Mouse (Mus musculus) urinary bladder, postnatal 14 days (tissue): ENCODE data around the gene Hoxc4.
A peak's percentile ranks its signal among the peaks of the same experiment; 100 is the strongest.

Experiments used
- DNase-seq: peaks from one replicate; pipeline ENCODE4 v3.0.0; 2021; ENCODE audit warnings: low spot score

The Hoxc4 gene

GRCm38 (mm10) chr15:103011928-103012486 lies 6.7 kb upstream of the Hoxc4 start:
- no peak for DNase-seq

GRCm38 (mm10) chr15:103013238-103013984 lies 5.3 kb upstream of the Hoxc4 start:
- DNase-seq: no peak

GRCm38 (mm10) chr15:103014166-103015008 lies 4.3 kb upstream of the Hoxc4 start:
- DNase-seq: peak; percentile 38

DNA sequence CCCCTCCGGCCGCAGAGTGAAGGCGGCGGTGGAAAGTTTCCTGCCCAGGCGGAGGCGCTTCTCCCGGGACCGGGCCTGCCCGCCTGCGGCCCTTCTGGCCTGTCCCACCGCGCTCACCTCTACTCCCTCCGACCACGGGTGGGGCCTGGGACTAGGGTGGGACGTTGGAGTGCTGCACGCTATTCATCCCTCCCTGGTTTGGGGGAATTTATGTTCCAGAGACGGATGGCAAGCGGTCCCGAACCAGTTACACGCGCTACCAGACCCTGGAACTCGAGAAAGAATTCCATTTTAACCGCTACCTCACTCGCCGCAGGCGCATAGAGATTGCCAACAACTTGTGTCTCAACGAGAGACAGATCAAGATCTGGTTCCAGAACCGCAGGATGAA lies 3.7 kb upstream of the Hoxc4 start:
- DNase-seq: no peak

GRCm38 (mm10) chr15:103015406-103016166 lies 3.1 kb upstream of the Hoxc4 start:
- no peak for DNase-seq

DNA sequence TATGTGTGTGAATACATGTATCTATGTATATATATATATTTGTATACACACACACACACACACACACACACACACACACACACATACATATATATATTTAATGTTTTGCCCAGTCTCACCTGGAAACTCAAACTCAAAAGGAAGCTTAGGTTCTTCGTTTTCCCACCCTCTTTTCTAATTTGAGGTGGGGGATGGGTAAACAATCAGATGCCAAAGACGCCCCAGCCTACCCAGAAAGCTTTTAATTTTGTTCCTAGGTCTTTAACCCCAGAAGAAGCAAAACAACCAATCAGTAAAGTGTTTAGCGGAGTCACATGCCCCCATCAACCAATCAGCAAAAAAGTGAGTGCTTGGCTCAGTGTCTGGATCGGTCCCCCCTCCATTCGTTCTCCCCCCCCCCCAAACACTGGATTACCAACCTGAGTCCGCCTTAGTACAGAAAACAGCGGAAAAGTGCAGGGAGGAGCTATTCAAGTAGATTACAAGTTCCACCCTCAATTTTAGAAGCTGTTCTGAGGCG lies 2.2 kb downstream of the Hoxc4 start:
- no peak for DNase-seq

GRCm38 (mm10) chr15:103021544-103021943 lies 2.8 kb downstream of the Hoxc4 start:
- no peak for DNase-seq

DNA sequence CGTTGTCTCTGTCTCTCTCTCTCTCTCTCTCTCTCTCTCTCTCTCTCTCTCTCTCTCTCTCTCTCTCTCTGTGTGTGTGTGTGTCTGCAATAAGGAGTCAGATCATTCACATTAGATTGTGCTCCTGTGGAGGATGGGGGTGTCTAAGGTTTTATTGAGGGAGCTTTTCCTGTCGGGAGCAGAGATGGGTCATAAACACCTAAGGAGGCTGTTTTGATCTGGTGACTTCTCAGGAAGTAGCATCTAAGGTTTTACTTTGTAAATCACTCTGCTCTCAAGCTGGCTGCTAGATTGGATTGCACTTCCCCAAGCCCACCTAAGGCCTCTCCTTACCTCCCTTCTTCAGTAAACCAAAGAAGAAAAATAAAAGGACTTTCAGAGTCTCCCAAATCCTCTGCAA lies 5.4 kb downstream of the Hoxc4 start:
- no peak for DNase-seq

- DNase-seq: no peak
Measured at GRCm38 (mm10) chr15:103027266-103028235, 8.8 kb downstream of the Hoxc4 start.

DNA sequence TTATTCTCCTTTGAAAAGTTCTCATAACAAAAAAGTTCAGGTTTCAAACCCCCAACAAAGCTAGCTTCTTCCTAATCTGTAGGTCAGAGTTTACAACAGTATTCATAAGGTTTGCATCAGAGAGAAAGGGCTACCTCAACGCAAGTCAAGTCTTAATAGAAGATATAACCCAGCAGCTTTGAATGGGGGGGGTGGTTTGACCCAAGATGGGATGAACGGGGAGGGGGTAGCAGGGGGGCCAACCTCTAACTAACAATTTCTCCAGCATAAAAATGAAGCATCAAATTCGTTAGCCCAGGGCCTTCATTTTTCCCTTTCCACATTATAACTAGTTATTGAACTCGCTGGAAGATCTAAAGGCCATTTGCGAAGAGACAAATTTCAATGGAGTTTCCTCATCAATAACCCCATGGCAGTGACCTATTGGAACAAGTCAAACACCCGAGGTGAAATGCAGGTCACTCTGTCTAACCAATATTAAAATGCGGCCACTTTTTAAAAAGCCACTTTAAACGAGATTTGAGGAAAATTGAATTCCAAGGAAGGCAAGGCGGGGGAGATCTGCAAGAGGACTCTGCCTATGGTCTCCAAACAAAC lies 10.3 kb downstream of the Hoxc4 start:
- no peak for DNase-seq

GRCm38 (mm10) chr15:103030142-103030541 lies 11.4 kb downstream of the Hoxc4 start:
- DNase-seq: no peak

GRCm38 (mm10) chr15:103032167-103032566 lies 13.4 kb downstream of the Hoxc4 start:
- no peak for DNase-seq

GRCm38 (mm10) chr15:103032646-103033575 lies 14.2 kb downstream of the Hoxc4 start:
- DNase-seq: no peak

- no peak for DNase-seq
Measured at GRCm38 (mm10) chr15:103034043-103034806, 15.5 kb downstream of the Hoxc4 start.

DNA sequence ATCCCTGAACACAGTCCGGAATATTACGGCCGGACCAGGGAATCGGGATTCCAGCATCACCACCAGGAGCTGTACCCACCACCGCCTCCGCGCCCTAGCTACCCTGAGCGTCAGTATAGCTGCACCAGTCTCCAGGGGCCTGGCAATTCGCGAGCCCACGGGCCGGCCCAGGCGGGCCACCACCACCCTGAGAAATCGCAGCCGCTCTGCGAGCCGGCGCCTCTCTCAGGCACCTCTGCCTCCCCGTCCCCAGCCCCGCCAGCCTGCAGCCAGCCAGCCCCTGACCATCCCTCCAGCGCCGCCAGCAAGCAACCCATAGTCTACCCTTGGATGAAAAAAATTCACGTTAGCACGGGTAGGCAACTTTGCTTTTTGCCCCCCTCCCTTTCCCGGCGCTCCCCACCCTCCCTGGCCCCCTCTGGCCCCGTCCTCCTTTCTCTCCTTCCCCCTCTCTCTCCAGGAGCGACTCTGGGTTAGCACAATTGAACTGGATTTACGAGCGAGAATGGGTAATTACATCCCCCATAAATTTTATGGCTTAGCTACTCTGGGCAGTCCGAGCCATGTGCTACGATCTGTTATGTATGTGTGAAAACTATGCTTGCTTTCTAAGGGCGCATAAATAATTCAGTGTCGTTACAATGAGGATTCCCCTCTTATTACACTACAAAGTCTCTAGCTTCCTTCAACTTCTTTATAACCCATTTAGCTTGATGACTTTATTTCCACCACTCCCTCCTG lies 16.2 kb downstream of the Hoxc4 start:
- DNase-seq: no peak

GRCm38 (mm10) chr15:103035548-103035881 lies 16.8 kb downstream of the Hoxc4 start:
- DNase-seq: no peak

DNA sequence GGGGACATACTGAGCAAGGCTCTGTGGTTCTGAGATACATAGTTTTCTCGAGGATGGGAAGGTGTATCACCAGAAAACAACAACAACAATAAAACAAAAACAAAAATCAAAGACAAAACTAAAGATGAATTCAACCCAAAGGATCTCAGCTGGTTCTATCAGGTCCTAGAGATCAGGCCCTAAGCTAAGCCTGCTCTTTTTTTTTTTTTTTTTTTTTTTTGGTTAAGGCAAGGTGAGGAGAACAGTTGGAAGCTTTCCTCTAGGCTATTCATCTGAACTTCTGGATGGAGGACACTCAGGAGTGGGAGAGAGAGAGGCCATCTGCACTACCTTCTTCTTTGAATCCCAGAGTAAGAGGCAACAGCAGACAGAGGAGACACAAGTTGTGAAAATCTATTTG lies 18.8 kb downstream of the Hoxc4 start:
- no peak for DNase-seq
